Comparison of ENCODE assay signal across 19 mouse cellular contexts in genomic region chr11:107716332-107716938, GRCm38 (mm10). TPM values are rescaled to one million over a fixed set of nuclear protein-coding genes. Genes with fewer than 3 reads are reported as not detected.
DNase-seq lines count a peak whose midpoint lies in the region; ATAC-seq and TF ChIP-seq lines count a peak whose summit lies in the region.
"Had no signal": no experiment of that assay in that cellular context is flagged by ENCODE, and none has a peak within 500 bp of the region (broad histone marks: within the 10 kb centered on the region; RNA-seq: fewer than 3 reads in every experiment).

TSS of gene Cacng1 (minus strand) at chr11:107716522.

- H3K9ac ChIP-seq in kidney, embryonic 15.5 days: no peak within 1 kb of the TSS
- H3K9ac ChIP-seq in ES-Bruce4 (ENCODE audit: low read depth, poor library complexity, severe bottlenecking): no peak within 1 kb of the TSS
- H3K9ac ChIP-seq in forebrain, embryonic 12.5 days: no peak within 1 kb of the TSS
- H3K9ac ChIP-seq: forebrain, embryonic 13.5 days; hindbrain, embryonic 12.5 days; liver, embryonic 13.5 days had no signal

- no peak for TF ChIP-seq POLR2A in ES-Bruce4 (IDR thresholded peaks at IDR 0.05; ENCODE audit: insufficient read depth, low read length)

- H3K36me3 ChIP-seq in kidney, embryonic 15.5 days: no peaks in the 10 kb centered on the region
- H3K36me3 ChIP-seq in ES-Bruce4 (ENCODE audit: control insufficient read depth, insufficient read depth, low read length, poor library complexity, severe bottlenecking): no peaks in the 10 kb centered on the region
- H3K36me3 ChIP-seq in forebrain, embryonic 12.5 days (replicated peaks): no peaks in the 10 kb centered on the region
- H3K36me3 ChIP-seq: hindbrain, embryonic 12.5 days; liver, embryonic 13.5 days had no signal

- no peak for TF ChIP-seq CTCF in ES-Bruce4 (IDR thresholded peaks at IDR 0.05; ENCODE audit: low read depth, low read length)

- TF ChIP-seq EP300 in ES-Bruce4 (IDR thresholded peaks at IDR 0.05; ENCODE audit: insufficient read depth, low read depth, low read length): no peak

- ATAC-seq in kidney, embryonic 15.5 days (replicated peaks; ENCODE audit: low FRiP score): peak; percentile 82
- no peak for ATAC-seq in forebrain, embryonic 12.5 days (ENCODE audit: low FRiP score)
- ATAC-seq: forebrain, embryonic 13.5 days had no signal

- DNase-seq in kidney, adult 8-10 months: no peak
- DNase-seq in gastrocnemius, adult 8-10 months (ENCODE audit: low spot score in 2 of 2): peak; percentile 64 to 78
- DNase-seq in mesoderm, embryonic 11.5 days (ENCODE audit: low read depth, low spot score): peak; percentile 35
- DNase-seq in neural tube, embryonic 10.5 days (ENCODE audit: extremely low spot score, low spot score): no peak
- DNase-seq: cerebellum, adult 9-10 months; kidney, postnatal 4 days; layer of hippocampus, postnatal 36 days; liver, embryonic 13.5 days; right cerebral cortex, postnatal 4 days; thymus, postnatal 4 days had no signal

- H3K4me2 ChIP-seq in kidney, embryonic 15.5 days: no peak within 1 kb of the TSS
- no peak within 1 kb of the TSS for H3K4me2 ChIP-seq in forebrain, embryonic 12.5 days
- H3K4me2 ChIP-seq: forebrain, embryonic 13.5 days; hindbrain, embryonic 12.5 days; liver, embryonic 13.5 days had no signal

- WGBS in kidney, embryonic 15.5 days: 53% methylated on average over 16 of the region's 16 CpGs
- 84% methylated on average over 16 of the region's 16 CpGs for WGBS in forebrain, embryonic 12.5 days

- no peak within 1 kb of the TSS for H3K27ac ChIP-seq in kidney, embryonic 15.5 days
- no peak within 1 kb of the TSS for H3K27ac ChIP-seq in ES-Bruce4 (ENCODE audit: insufficient read depth, low read length)
- no peak within 1 kb of the TSS for H3K27ac ChIP-seq in forebrain, embryonic 12.5 days
- H3K27ac ChIP-seq: forebrain, embryonic 13.5 days; hindbrain, embryonic 12.5 days; liver, embryonic 13.5 days had no signal

- no peaks in the 10 kb centered on the region for H3K9me3 ChIP-seq in kidney, embryonic 15.5 days (replicated peaks)
- H3K9me3 ChIP-seq in ES-Bruce4 (replicated peaks; ENCODE audit: control insufficient read depth, insufficient read depth, low read length, poor library complexity, severe bottlenecking): no peaks in the 10 kb centered on the region
- H3K9me3 ChIP-seq in forebrain, embryonic 12.5 days: no peaks in the 10 kb centered on the region
- H3K9me3 ChIP-seq: forebrain, embryonic 13.5 days; liver, embryonic 13.5 days had no signal

- no peaks in the 10 kb centered on the region for H3K27me3 ChIP-seq in kidney, embryonic 15.5 days
- H3K27me3 ChIP-seq in ES-Bruce4 (ENCODE audit: control insufficient read depth, insufficient read depth, low read length, poor library complexity, severe bottlenecking): no peaks in the 10 kb centered on the region
- no peaks in the 10 kb centered on the region for H3K27me3 ChIP-seq in forebrain, embryonic 12.5 days
- H3K27me3 ChIP-seq: forebrain, embryonic 13.5 days; liver, embryonic 13.5 days had no signal

- peaks cover 17% of the 10 kb centered on the region for H3K4me1 ChIP-seq in kidney, embryonic 15.5 days
- H3K4me1 ChIP-seq in ES-Bruce4 (ENCODE audit: control insufficient read depth, insufficient read depth, low read length): no peaks in the 10 kb centered on the region
- H3K4me1 ChIP-seq in forebrain, embryonic 12.5 days: peaks cover 3% of the 10 kb centered on the region; the same call in 1 of the 2 replicates
- H3K4me1 ChIP-seq: forebrain, embryonic 13.5 days; liver, embryonic 13.5 days had no signal

- no peak within 1 kb of the TSS for H3K4me3 ChIP-seq in kidney, embryonic 15.5 days (replicated peaks)
- peak within 1 kb of the TSS; percentile 37; the same call in 1 of the 2 replicates for H3K4me3 ChIP-seq in ES-Bruce4 (ENCODE audit: low read depth, low read length)
- H3K4me3 ChIP-seq in forebrain, embryonic 12.5 days (replicated peaks): no peak within 1 kb of the TSS
- H3K4me3 ChIP-seq: forebrain, embryonic 13.5 days; hindbrain, embryonic 12.5 days; liver, embryonic 13.5 days had no signal

RNA-seq across cellular contexts. Expression of gene Cacng1, which starts in this region (rescaled TPM):
- 1.3 and 2.9 TPM in 2 replicates for polyA plus RNA-seq in kidney, embryonic 15.5 days (2015; fragmentation: Nextera tagmentation; extraction: Ambion mirVana)
- polyA plus RNA-seq in ES-Bruce4 (2011; ENCODE audit: insufficient read depth, insufficient read length, low read depth, missing spikeins): not detected in 2 replicates
- total RNA-seq in gastrocnemius, adult 8-10 months (2022): 100 to 1,000 TPM; 352 to 401 (median 391) TPM
- 0.26 TPM in 1 of 2 replicates, not detected in the other for polyA plus RNA-seq in forebrain, embryonic 12.5 days (2016; fragmentation: Nextera tagmentation; extraction: Ambion mirVana)
- total RNA-seq: layer of hippocampus, postnatal 36 days; left cerebral cortex, postnatal 25 days; megakaryocyte progenitor cell, adult 5-6 weeks had no signal
- polyA plus RNA-seq: forebrain, embryonic 13.5 days; heart, postnatal 0 days; intestine, embryonic 14.5 days had no signal

Comparison
In these comparisons a context has a peak if more than half of its experiments do, and no peak if none do; other contexts are left out.
1. DNase-seq: peak in gastrocnemius, adult 8-10 months (2 of 2) and mesoderm, embryonic 11.5 days (single experiment); none in kidney, adult 8-10 months (0 of 2) and neural tube, embryonic 10.5 days (single experiment).